Mouse (Mus musculus): ENCODE data around the gene Evi5l. TPM values are rescaled to one million over a fixed set of nuclear protein-coding genes. Genes with fewer than 3 reads are reported as not detected.

Evi5l gene
- polyA plus RNA-seq, 1 experiment from 2014 or later = 10.3 TPM

- H3K4me2 ChIP-seq = peak overlapping the region; percentile 78
- peaks cover 9% of the 10 kb centered on the region; the same call in 1 of the 2 replicates for H3K4me1 ChIP-seq (ENCODE audit: control insufficient read depth, insufficient read depth, low read length)
- peaks cover 62% of the 10 kb centered on the region for H3K27me3 ChIP-seq (ENCODE audit: control insufficient read depth, insufficient read depth, low read length)
- H3K27ac ChIP-seq (ENCODE audit: low read depth, low read length) = no peak overlapping the region
- peak overlapping the region; percentile 38 for H3K4me3 ChIP-seq (ENCODE audit: low read depth, low read length)
- 2% methylated on average over 24 of the region's 25 CpGs for WGBS (ENCODE audit: insufficient replicate concordance)
- 0 out of 2 replicates have a peak, but pooled peaks have one; percentile 11 for ATAC-seq (replicated peaks; ENCODE audit: insufficient number of reproducible peaks, low FRiP score, low TSS enrichment)
- H3K9me3 ChIP-seq (replicated peaks; ENCODE audit: control insufficient read depth, low read length) = no peaks in the 10 kb centered on the region
- peak overlapping the region; percentile 10; the same call in 1 of the 2 replicates for H3K9ac ChIP-seq (ENCODE audit: low read depth, low read length)
- no peaks in the 10 kb centered on the region for H3K36me3 ChIP-seq (ENCODE audit: control insufficient read depth, insufficient read depth, low read length)
Measured at GRCm38 (mm10) chr8:4212809-4213209, 46.4 kb downstream of the Evi5l start.

- Histone ChIP-seq H3K4me3 (ENCODE audit: low read depth, low read length) (peak overlapping the region; percentile 38), H3K9ac (ENCODE audit: low read depth, low read length) (peak overlapping the region; percentile 28; the same call in 1 of the 2 replicates), H3K9me3 (replicated peaks; ENCODE audit: control insufficient read depth, low read length) (no peaks in the 10 kb centered on the region), H3K4me2 (peak overlapping the region; percentile 78), H3K4me1 (ENCODE audit: control insufficient read depth, insufficient read depth, low read length) (peaks cover 9% of the 10 kb centered on the region; the same call in 1 of the 2 replicates), H3K36me3 (ENCODE audit: control insufficient read depth, insufficient read depth, low read length) (no peaks in the 10 kb centered on the region), H3K27me3 (ENCODE audit: control insufficient read depth, insufficient read depth, low read length) (peaks cover 64% of the 10 kb centered on the region), H3K27ac (ENCODE audit: low read depth, low read length) (no peak overlapping the region)
- ATAC-seq (replicated peaks; ENCODE audit: insufficient number of reproducible peaks, low FRiP score, low TSS enrichment) = peak; percentile 55
- 4% methylated on average over 18 of the region's 18 CpGs for WGBS (ENCODE audit: insufficient replicate concordance)
Measured at GRCm38 (mm10) chr8:4213210-4214005, 47.0 kb downstream of the Evi5l start.

- Histone ChIP-seq H3K9ac (ENCODE audit: low read depth, low read length) (0 out of 2 replicates have a peak overlapping the region, but pooled peaks have one; percentile 28), H3K4me3 (ENCODE audit: low read depth, low read length) (peak overlapping the region; percentile 38), H3K27ac (ENCODE audit: low read depth, low read length) (no peak overlapping the region), H3K4me1 (ENCODE audit: control insufficient read depth, insufficient read depth, low read length) (peaks cover 9% of the 10 kb centered on the region; the same call in 1 of the 2 replicates), H3K27me3 (ENCODE audit: control insufficient read depth, insufficient read depth, low read length) (peaks cover 66% of the 10 kb centered on the region), H3K9me3 (replicated peaks; ENCODE audit: control insufficient read depth, low read length) (no peaks in the 10 kb centered on the region), H3K4me2 (peak overlapping the region; percentile 78), H3K36me3 (ENCODE audit: control insufficient read depth, insufficient read depth, low read length) (no peaks in the 10 kb centered on the region)
- ATAC-seq (replicated peaks; ENCODE audit: insufficient number of reproducible peaks, low FRiP score, low TSS enrichment) = peak; percentile 49; the same call in 1 of the 2 replicates
- 5% methylated on average over 33 of the region's 33 CpGs for WGBS (ENCODE audit: insufficient replicate concordance)
Measured at GRCm38 (mm10) chr8:4214006-4214980, 47.9 kb downstream of the Evi5l start.

- peaks cover 9% of the 10 kb centered on the region; the same call in 1 of the 2 replicates for H3K4me1 ChIP-seq (ENCODE audit: control insufficient read depth, insufficient read depth, low read length)
- no peaks in the 10 kb centered on the region for H3K9me3 ChIP-seq (replicated peaks; ENCODE audit: control insufficient read depth, low read length)
- 6% methylated on average over 18 of the region's 18 CpGs for WGBS (ENCODE audit: insufficient replicate concordance)
- H3K27me3 ChIP-seq (ENCODE audit: control insufficient read depth, insufficient read depth, low read length) = peaks cover 65% of the 10 kb centered on the region
- H3K36me3 ChIP-seq (ENCODE audit: control insufficient read depth, insufficient read depth, low read length) = no peaks in the 10 kb centered on the region
- no peak for ATAC-seq (replicated peaks; ENCODE audit: insufficient number of reproducible peaks, low FRiP score, low TSS enrichment)
- H3K27ac ChIP-seq (ENCODE audit: low read depth, low read length) = no peak overlapping the region
- peak overlapping the region; percentile 94 for H3K4me2 ChIP-seq
- peak overlapping the region; percentile 53 for H3K4me3 ChIP-seq (ENCODE audit: low read depth, low read length)
- H3K9ac ChIP-seq (ENCODE audit: low read depth, low read length) = 0 out of 2 replicates have a peak overlapping the region, but pooled peaks have one; percentile 62
Measured at GRCm38 (mm10) chr8:4216296-4216695, 49.9 kb downstream of the Evi5l start.

GRCm38 (mm10) chr8:4216791-4217621, 50.6 kb downstream of the Evi5l start, which contains the start of gene Prr36:
Prr36 (minus strand) TSS chr8:4217459.
- Histone ChIP-seq H3K4me1 (ENCODE audit: control insufficient read depth, insufficient read depth, low read length) (peaks cover 9% of the 10 kb centered on the region; the same call in 1 of the 2 replicates), H3K27ac (ENCODE audit: low read depth, low read length) (no peak within 1 kb of the TSS), H3K4me2 (peak within 1 kb of the TSS; percentile 94), H3K36me3 (ENCODE audit: control insufficient read depth, insufficient read depth, low read length) (no peaks in the 10 kb centered on the region), H3K27me3 (ENCODE audit: control insufficient read depth, insufficient read depth, low read length) (peaks cover 65% of the 10 kb centered on the region), H3K9me3 (replicated peaks; ENCODE audit: control insufficient read depth, low read length) (no peaks in the 10 kb centered on the region), H3K4me3 (ENCODE audit: low read depth, low read length) (peak within 1 kb of the TSS; percentile 53), H3K9ac (ENCODE audit: low read depth, low read length) (peak within 1 kb of the TSS; percentile 62)
- no peak for ATAC-seq (replicated peaks; ENCODE audit: insufficient number of reproducible peaks, low FRiP score, low TSS enrichment)
- WGBS (ENCODE audit: insufficient replicate concordance) = 4% methylated on average over 44 of the region's 44 CpGs

- WGBS (ENCODE audit: insufficient replicate concordance) = 82% methylated on average over 3 of the region's 3 CpGs
- Histone ChIP-seq H3K9me3 (replicated peaks; ENCODE audit: control insufficient read depth, low read length) (no peaks in the 10 kb centered on the region), H3K36me3 (ENCODE audit: control insufficient read depth, insufficient read depth, low read length) (no peaks in the 10 kb centered on the region), H3K4me3 (ENCODE audit: low read depth, low read length) (no peak overlapping the region), H3K4me1 (ENCODE audit: control insufficient read depth, insufficient read depth, low read length) (peaks cover 5% of the 10 kb centered on the region; the same call in 1 of the 2 replicates), H3K4me2 (no peak overlapping the region), H3K9ac (ENCODE audit: low read depth, low read length) (no peak overlapping the region), H3K27ac (ENCODE audit: low read depth, low read length) (no peak overlapping the region), H3K27me3 (ENCODE audit: control insufficient read depth, insufficient read depth, low read length) (peaks cover 46% of the 10 kb centered on the region)
- ATAC-seq (replicated peaks; ENCODE audit: insufficient number of reproducible peaks, low FRiP score, low TSS enrichment) = no peak
Measured at GRCm38 (mm10) chr8:4219617-4220016, 53.2 kb downstream of the Evi5l start.

- H3K4me3 ChIP-seq (ENCODE audit: low read depth, low read length) = no peak overlapping the region
- peaks cover 38% of the 10 kb centered on the region for H3K27me3 ChIP-seq (ENCODE audit: control insufficient read depth, insufficient read depth, low read length)
- ATAC-seq (replicated peaks; ENCODE audit: insufficient number of reproducible peaks, low FRiP score, low TSS enrichment) = no peak
- H3K27ac ChIP-seq (ENCODE audit: low read depth, low read length) = no peak overlapping the region
- H3K4me2 ChIP-seq = no peak overlapping the region
- H3K36me3 ChIP-seq (ENCODE audit: control insufficient read depth, insufficient read depth, low read length) = no peaks in the 10 kb centered on the region
- no peaks in the 10 kb centered on the region for H3K9me3 ChIP-seq (replicated peaks; ENCODE audit: control insufficient read depth, low read length)
- no peak overlapping the region for H3K9ac ChIP-seq (ENCODE audit: low read depth, low read length)
- H3K4me1 ChIP-seq (ENCODE audit: control insufficient read depth, insufficient read depth, low read length) = peaks cover 2% of the 10 kb centered on the region; the same call in 1 of the 2 replicates
Measured at GRCm38 (mm10) chr8:4222059-4222458, 55.7 kb downstream of the Evi5l start.

All from heart, embryonic 11.5 days (tissue).